Mouse (Mus musculus): ENCODE data around the gene Gm49369.

GRCm38 (mm10) chr7:142399250-142399649, 16.8 kb upstream of the Gm49369 start:
- TF ChIP-seq CTCF (IDR thresholded peaks at IDR 0.05; ENCODE audit: low read depth) (no peak), EP300 (IDR thresholded peaks at IDR 0.05; ENCODE audit: low read depth) (no peak)
